Mouse (Mus musculus): Measurements from ENCODE around the gene Cab39l. TPM values are rescaled to one million over a fixed set of nuclear protein-coding genes. Genes with fewer than 3 reads are reported as not detected.
A peak's percentile ranks its signal among the peaks of the same experiment; 100 is the strongest.

The Cab39l gene
- polyA plus RNA-seq, 1 experiment from 2014 or later, result 40.4 TPM

DNA sequence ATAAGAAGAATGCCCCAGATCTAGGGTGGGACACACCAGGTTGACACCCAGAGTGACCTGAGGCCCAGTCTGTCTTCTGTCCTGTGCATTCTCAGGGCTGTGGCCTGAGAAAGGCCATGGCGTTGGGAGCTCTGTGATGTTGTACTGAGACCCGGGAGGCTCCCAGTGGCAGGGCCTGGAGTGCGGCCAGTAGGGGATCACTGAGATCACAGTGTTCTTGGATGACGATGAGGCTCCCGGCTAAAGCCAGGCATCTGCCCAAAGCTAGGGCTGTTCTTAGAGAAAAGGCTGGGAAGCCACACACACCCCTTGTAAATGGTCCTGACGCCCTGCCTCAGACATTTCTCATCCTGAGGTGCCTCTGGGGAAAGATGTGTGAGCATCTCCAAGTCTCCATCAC, 108.3 kb downstream of the Cab39l start:
- no peaks in the 10 kb centered on the region for H3K9me3 ChIP-seq (replicated peaks)
- H3K27ac ChIP-seq, result no peak overlapping the region
- peaks cover 12% of the 10 kb centered on the region for H3K36me3 ChIP-seq
- ATAC-seq, result no peak
- no peaks in the 10 kb centered on the region for H3K27me3 ChIP-seq (replicated peaks)
- peaks cover 10% of the 10 kb centered on the region; the same call in 1 of the 2 replicates for H3K4me1 ChIP-seq
- no peak overlapping the region for H3K4me2 ChIP-seq
- H3K4me3 ChIP-seq, result no peak overlapping the region
- H3K9ac ChIP-seq, result no peak overlapping the region
- WGBS (ENCODE audit: insufficient replicate concordance), result 80% methylated on average over 6 of the region's 6 CpGs

DNA sequence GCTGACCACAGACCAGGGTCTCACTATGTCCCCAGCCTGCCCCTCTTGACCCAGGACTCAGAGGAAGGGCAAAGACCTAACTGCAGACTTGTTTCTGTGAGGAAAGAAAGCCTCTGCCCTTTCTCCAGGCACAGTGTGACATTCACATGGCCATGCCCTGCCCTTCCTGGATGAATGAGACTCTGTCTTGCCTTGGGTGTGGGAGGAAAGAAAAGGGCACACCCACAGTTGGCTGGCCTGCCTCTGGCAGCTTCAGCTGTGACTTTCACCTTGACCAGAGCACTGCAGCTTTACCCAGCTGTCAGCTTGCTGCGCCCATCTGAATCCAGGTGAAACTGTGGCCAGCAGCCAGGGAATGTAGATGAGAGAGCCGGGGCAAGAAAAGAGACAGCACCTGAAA, 110.1 kb downstream of the Cab39l start:
- ATAC-seq, result no peak
- Histone ChIP-seq H3K9ac (no peak overlapping the region), H3K4me2 (no peak overlapping the region), H3K4me3 (no peak overlapping the region), H3K27ac (no peak overlapping the region), H3K27me3 (replicated peaks) (no peaks in the 10 kb centered on the region), H3K4me1 (peaks cover 10% of the 10 kb centered on the region; the same call in 1 of the 2 replicates), H3K36me3 (peaks cover 12% of the 10 kb centered on the region), H3K9me3 (replicated peaks) (no peaks in the 10 kb centered on the region)
- WGBS (ENCODE audit: insufficient replicate concordance), result 57% methylated on average over 2 of the region's 2 CpGs

- Histone ChIP-seq H3K9me3 (replicated peaks) (no peaks in the 10 kb centered on the region), H3K4me1 (peaks cover 10% of the 10 kb centered on the region; the same call in 1 of the 2 replicates), H3K4me3 (no peak overlapping the region), H3K36me3 (peaks cover 12% of the 10 kb centered on the region), H3K27me3 (replicated peaks) (no peaks in the 10 kb centered on the region), H3K4me2 (no peak overlapping the region), H3K9ac (no peak overlapping the region), H3K27ac (no peak overlapping the region)
- peak; percentile 49; the same call in 1 of the 2 replicates for ATAC-seq
- WGBS (ENCODE audit: insufficient replicate concordance), result 66% methylated on average over 8 of the region's 8 CpGs
These were observed 111.2 kb downstream of the Cab39l start for GRCm38 (mm10) chr14:59551956-59552355.

DNA sequence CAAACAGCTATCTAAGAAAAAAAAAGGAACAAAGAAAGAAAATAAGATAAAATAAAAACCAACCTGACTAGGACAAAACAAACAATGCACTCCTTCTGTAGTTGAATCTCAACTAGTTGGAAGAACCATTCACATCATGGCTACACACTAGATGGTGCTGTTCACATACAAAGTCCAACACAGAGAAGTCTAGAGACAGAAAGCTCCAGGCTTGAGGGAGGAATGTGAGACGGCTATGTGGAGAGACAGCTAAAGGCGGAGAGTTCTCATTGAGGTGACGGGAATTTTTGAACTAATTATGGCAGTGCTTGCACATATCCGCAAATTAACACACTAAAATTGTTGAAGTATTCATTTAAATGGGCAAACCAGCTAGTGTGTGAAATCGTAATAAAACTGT, 113.3 kb downstream of the Cab39l start:
- Histone ChIP-seq H3K27ac (no peak overlapping the region), H3K4me2 (no peak overlapping the region), H3K36me3 (0 out of 2 replicates have a peak, but pooled peaks cover 1% of the 10 kb centered on the region), H3K9ac (no peak overlapping the region), H3K4me1 (peaks cover 7% of the 10 kb centered on the region; the same call in 1 of the 2 replicates), H3K9me3 (replicated peaks) (no peaks in the 10 kb centered on the region), H3K4me3 (no peak overlapping the region), H3K27me3 (replicated peaks) (no peaks in the 10 kb centered on the region)
- no peak for ATAC-seq
- 75% methylated on average over 5 of the region's 5 CpGs for WGBS (ENCODE audit: insufficient replicate concordance)

DNA sequence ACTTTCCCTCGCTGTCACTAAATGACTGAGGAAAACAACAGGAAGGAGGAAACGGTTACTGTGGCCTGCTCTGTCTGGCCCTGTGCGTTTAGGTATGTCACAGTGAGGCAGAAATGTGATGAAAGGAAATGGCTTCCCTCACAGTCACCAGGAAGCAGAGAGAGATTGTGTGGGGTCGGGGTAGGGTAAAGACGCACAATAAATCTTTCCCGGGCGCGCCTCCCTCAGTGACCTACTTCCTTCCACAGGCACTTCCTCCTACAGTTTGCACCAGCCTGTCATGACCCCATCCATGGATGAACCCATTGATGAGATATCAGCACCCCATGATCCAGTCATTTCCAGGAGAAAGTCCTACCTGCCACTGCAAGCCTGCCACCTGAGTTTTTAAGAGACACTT, 114.2 kb downstream of the Cab39l start:
- H3K9me3 ChIP-seq (replicated peaks), result no peaks in the 10 kb centered on the region
- H3K36me3 ChIP-seq, result no peaks in the 10 kb centered on the region
- no peak overlapping the region for H3K4me3 ChIP-seq
- H3K27me3 ChIP-seq (replicated peaks), result no peaks in the 10 kb centered on the region
- WGBS (ENCODE audit: insufficient replicate concordance), result 38% methylated on average over 8 of the region's 8 CpGs
- no peak overlapping the region for H3K27ac ChIP-seq
- peak; percentile 7; the same call in 1 of the 2 replicates for ATAC-seq
- H3K9ac ChIP-seq, result no peak overlapping the region
- H3K4me1 ChIP-seq, result 0 out of 2 replicates have a peak, but pooled peaks cover 6% of the 10 kb centered on the region
- no peak overlapping the region for H3K4me2 ChIP-seq

GRCm38 (mm10) chr14:59555928-59556531, 115.3 kb downstream of the Cab39l start:
- Histone ChIP-seq H3K36me3 (no peaks in the 10 kb centered on the region), H3K27ac (no peak overlapping the region), H3K4me3 (no peak overlapping the region), H3K4me1 (0 out of 2 replicates have a peak, but pooled peaks cover 6% of the 10 kb centered on the region), H3K27me3 (replicated peaks) (no peaks in the 10 kb centered on the region), H3K4me2 (no peak overlapping the region), H3K9ac (no peak overlapping the region), H3K9me3 (replicated peaks) (no peaks in the 10 kb centered on the region)
- ATAC-seq, result no peak
- 52% methylated on average over 13 of the region's 13 CpGs for WGBS (ENCODE audit: insufficient replicate concordance)

- WGBS (ENCODE audit: insufficient replicate concordance), result 58% methylated on average over 4 of the region's 4 CpGs
- ATAC-seq, result no peak
- H3K27ac ChIP-seq, result no peak overlapping the region
- no peak overlapping the region for H3K4me2 ChIP-seq
- H3K27me3 ChIP-seq (replicated peaks), result no peaks in the 10 kb centered on the region
- no peak overlapping the region for H3K9ac ChIP-seq
- no peak overlapping the region for H3K4me3 ChIP-seq
- H3K36me3 ChIP-seq, result no peaks in the 10 kb centered on the region
- H3K9me3 ChIP-seq (replicated peaks), result no peaks in the 10 kb centered on the region
- H3K4me1 ChIP-seq, result no peaks in the 10 kb centered on the region
These were observed 116.3 kb downstream of the Cab39l start for GRCm38 (mm10) chr14:59557071-59557470.

DNA sequence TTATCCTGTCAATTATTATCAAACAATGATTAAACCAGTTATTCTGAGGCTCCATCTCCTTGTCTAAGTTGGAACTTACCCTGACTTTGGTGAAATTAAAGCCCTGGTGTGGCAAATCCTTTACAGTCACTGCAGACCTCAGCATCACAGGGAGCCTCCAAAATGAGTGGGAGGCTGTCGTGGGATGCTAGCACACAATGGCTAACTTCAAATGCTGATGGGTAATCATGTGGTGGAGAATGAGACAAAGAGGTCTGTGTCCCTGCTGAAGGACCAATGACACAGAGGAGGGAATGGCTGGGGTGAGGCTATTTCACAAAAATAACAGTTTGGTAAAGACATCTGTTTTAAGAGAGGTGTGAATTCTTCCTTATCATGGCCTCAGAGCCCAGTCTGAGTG, 117.1 kb downstream of the Cab39l start:
- H3K4me3 ChIP-seq, result no peak overlapping the region
- no peak overlapping the region for H3K27ac ChIP-seq
- H3K4me2 ChIP-seq, result no peak overlapping the region
- ATAC-seq, result no peak
- H3K27me3 ChIP-seq (replicated peaks), result no peaks in the 10 kb centered on the region
- H3K9me3 ChIP-seq (replicated peaks), result no peaks in the 10 kb centered on the region
- WGBS (ENCODE audit: insufficient replicate concordance), result 71% methylated on average over 1 of the region's 1 CpGs
- no peaks in the 10 kb centered on the region; the same call in 1 of the 2 replicates for H3K36me3 ChIP-seq
- no peak overlapping the region for H3K9ac ChIP-seq
- no peaks in the 10 kb centered on the region for H3K4me1 ChIP-seq

DNA sequence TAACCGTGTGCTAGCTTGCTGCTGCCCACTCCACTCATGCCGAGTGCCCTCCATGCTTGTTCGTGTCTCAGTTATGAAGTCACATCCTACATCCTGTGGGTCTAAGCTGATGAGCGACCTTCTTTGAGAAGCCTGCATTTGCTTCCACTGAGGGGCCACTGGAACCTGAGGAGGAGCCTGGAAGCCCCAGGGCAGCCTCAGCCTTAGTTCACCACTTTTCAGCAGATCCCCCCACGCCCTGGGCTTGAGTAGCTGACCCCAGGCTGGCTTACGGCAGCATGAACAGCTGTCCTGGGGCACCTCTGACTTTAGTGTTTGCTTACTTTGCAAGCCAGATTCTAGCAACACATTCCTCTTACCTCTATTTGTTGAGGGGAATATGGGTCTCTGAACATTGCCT, 126.0 kb downstream of the Cab39l start:
- Histone ChIP-seq H3K27ac (no peak overlapping the region), H3K27me3 (replicated peaks) (no peaks in the 10 kb centered on the region), H3K36me3 (peaks cover 45% of the 10 kb centered on the region), H3K4me3 (no peak overlapping the region), H3K4me1 (no peaks in the 10 kb centered on the region), H3K9ac (no peak overlapping the region), H3K4me2 (no peak overlapping the region), H3K9me3 (replicated peaks) (no peaks in the 10 kb centered on the region)
- ATAC-seq, result no peak
- 80% methylated on average over 6 of the region's 6 CpGs for WGBS (ENCODE audit: insufficient replicate concordance)

DNA sequence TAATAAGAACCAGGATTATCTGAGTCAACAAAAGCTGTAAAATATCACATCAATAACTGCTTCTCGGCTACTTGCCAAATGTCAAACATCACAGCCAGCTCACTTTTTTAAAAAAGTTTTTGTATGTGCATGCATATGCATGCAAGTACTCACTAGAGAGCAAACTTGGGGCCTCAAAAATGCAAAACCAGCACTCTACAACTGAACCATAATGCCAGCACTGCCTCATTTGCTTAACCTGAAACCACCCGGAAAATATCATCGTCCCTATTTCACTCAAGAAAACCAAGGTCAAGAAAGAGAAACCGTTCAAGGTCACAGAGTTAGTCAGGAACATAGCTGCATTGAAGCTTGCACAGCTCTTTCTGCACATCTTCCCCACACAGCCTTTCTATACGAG, 135.6 kb downstream of the Cab39l start:
- Histone ChIP-seq H3K4me1 (no peaks in the 10 kb centered on the region), H3K9me3 (replicated peaks) (no peaks in the 10 kb centered on the region), H3K27me3 (replicated peaks) (no peaks in the 10 kb centered on the region), H3K4me2 (no peak overlapping the region), H3K27ac (no peak overlapping the region), H3K9ac (no peak overlapping the region), H3K4me3 (no peak overlapping the region), H3K36me3 (peaks cover 45% of the 10 kb centered on the region)
- 85% methylated on average over 5 of the region's 5 CpGs for WGBS (ENCODE audit: insufficient replicate concordance)
- no peak for ATAC-seq

DNA sequence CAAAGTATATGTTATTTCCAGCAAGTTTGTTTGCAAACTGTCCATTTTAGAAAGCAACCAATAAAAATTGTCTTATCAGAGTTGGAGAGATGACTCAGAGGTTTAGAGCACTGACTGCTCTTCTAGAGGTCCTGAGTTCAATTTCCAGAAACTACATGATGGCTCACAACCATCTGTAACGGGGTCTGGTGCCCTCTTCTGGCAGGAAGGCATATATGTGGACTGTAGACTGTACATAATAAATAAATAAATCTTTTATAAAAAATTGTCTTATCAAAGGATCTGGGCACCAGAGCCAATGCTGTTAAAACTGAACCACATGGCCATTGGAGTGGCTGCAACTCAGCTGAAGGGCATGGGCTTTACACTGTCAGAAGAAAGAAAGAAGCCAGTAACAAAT, 149.8 kb downstream of the Cab39l start:
- H3K4me3 ChIP-seq, result no peak overlapping the region
- peaks cover 76% of the 10 kb centered on the region for H3K36me3 ChIP-seq
- no peak for ATAC-seq
- H3K27ac ChIP-seq, result no peak overlapping the region
- H3K27me3 ChIP-seq (replicated peaks), result no peaks in the 10 kb centered on the region
- H3K9ac ChIP-seq, result no peak overlapping the region
- H3K9me3 ChIP-seq (replicated peaks), result no peaks in the 10 kb centered on the region
- no peak overlapping the region for H3K4me2 ChIP-seq
- H3K4me1 ChIP-seq, result no peaks in the 10 kb centered on the region
- WGBS (ENCODE audit: insufficient replicate concordance), result 80% methylated on average over 1 of the region's 1 CpGs

- Histone ChIP-seq H3K9me3 (replicated peaks) (no peaks in the 10 kb centered on the region), H3K4me2 (no peak overlapping the region), H3K27ac (no peak overlapping the region), H3K9ac (no peak overlapping the region), H3K4me1 (peaks cover 5% of the 10 kb centered on the region), H3K27me3 (replicated peaks) (no peaks in the 10 kb centered on the region), H3K4me3 (no peak overlapping the region), H3K36me3 (peaks cover 66% of the 10 kb centered on the region)
- no peak for ATAC-seq
- WGBS (ENCODE audit: insufficient replicate concordance), result 71% methylated on average over 8 of the region's 8 CpGs
These were observed 151.1 kb downstream of the Cab39l start for GRCm38 (mm10) chr14:59591901-59592300.

- Histone ChIP-seq H3K36me3 (peaks cover 62% of the 10 kb centered on the region), H3K4me2 (no peak overlapping the region), H3K9ac (no peak overlapping the region), H3K9me3 (replicated peaks) (no peaks in the 10 kb centered on the region), H3K4me3 (no peak overlapping the region), H3K4me1 (peaks cover 9% of the 10 kb centered on the region), H3K27me3 (replicated peaks) (no peaks in the 10 kb centered on the region), H3K27ac (no peak overlapping the region)
- no peak for ATAC-seq
- 92% methylated on average over 3 of the region's 3 CpGs for WGBS (ENCODE audit: insufficient replicate concordance)
These were observed 151.8 kb downstream of the Cab39l start for GRCm38 (mm10) chr14:59592593-59592992.

Data from liver, embryonic 12.5 days (tissue).